Mouse (Mus musculus) gastrocnemius, postnatal 4 days (tissue): ENCODE data around the gene Cryaa. TPM values are rescaled to one million over a fixed set of nuclear protein-coding genes. Genes with fewer than 3 reads are reported as not detected.
"Not testable (repeated sequence)": the region's sequence is repeated elsewhere in the genome, so short reads cannot be mapped to it uniquely, and the experiment has no call there.

Experiments used
- DNase-seq, 2 experiments: peaks; one replicate each; pipeline ENCODE4 v3.0.0; 2021 to 2022; ENCODE audit warnings: low spot score in 2 of 2, mixed read lengths in 2 of 2
- total RNA-seq, 2 experiments: library from RNA; stranded (reverse); gene quantifications; 2 replicates each; pipeline ENCODE4 v1.2.3; 2021

Gene Cryaa
- total RNA-seq, 2 experiments from 2014 or later: not detected

DNA sequence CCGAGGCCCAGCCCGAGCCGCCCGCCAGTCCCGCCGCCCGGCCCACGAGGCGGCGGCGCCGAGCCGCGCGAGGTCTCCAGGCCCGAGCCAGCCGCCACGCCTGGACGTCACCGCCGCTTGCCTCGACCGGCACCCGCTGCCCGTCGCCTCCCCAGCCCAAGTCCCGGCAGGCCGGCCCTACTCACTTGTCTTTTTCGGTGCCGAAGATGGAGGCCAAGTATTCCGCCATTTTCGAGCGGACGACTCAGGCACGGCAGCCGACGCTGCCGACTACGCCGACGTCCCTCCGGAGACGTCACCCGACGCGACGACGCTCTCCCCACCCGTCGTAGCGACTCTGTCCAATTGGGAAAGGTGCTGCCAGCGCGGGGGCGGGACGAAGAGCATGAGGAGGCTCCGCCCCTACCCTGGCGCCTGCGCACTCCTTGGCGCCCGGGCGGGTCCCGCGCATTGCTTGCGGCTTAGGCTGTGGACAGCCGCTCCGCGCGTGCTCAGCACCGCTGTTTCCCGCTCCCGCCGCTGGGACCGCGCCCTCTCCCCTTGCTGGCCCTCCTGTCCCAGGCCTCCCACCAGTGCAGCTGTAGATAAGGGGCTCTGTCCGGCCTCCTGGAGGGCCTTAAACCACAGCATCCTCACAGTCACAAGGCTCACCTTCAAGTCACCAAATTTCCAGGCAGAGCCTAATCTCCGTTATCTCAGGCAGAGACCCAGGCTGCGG is 19.0 kb upstream of the Cryaa start, which contains the start of gene U2af1:
Gene U2af1 (minus strand): TSS at position 425 of the 718 bp plus-strand sequence.
- peak; percentile 98 to 99 for DNase-seq

DNA sequence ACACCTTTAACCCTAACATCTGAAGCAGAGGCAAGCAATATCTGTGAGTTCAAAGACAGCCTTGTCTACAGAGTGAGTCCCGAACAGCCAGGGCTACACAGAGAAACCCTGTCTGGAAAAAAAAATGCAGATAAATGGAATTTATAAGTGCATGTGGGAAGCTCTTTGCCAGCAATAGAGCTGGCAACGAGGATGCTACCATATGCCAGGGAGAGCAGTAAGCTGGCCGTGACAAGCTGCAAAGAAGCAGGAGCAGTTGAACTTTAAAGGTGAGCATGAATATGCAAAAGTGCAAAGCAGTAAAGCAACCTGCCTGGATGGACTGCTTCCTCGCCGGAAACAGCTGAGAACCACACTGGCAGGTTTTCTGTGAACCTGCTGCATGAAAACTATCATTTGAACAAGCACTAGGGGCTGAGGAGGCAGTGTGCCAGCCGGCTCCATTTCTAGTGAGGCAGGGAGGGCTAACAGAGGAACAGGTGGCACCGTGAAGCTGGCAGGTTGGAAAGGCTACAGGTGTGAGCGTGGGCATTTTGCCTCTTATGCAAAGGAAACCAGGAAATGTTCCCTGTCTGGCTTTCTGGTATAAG is 16.9 kb upstream of the Cryaa start:
- no peak for DNase-seq

DNA sequence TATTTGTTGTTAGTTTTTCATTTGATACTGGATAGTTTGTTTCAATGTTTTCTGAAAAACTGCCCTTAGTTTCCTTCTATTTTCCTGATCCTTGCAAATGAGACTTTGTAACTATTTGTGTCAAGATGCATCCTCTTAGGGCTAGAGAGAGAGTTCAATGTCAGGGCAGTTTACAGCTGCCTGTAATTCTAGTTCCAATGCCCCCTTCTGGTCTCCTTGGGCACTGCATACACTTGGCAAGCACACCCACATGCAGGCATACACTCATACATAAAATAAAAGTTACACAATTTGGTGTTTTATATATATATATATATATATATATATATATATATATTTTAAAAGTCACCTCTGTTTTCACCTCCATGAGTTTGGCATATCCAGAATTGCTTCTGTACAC is 14.8 kb upstream of the Cryaa start:
- DNase-seq: no peak

DNA sequence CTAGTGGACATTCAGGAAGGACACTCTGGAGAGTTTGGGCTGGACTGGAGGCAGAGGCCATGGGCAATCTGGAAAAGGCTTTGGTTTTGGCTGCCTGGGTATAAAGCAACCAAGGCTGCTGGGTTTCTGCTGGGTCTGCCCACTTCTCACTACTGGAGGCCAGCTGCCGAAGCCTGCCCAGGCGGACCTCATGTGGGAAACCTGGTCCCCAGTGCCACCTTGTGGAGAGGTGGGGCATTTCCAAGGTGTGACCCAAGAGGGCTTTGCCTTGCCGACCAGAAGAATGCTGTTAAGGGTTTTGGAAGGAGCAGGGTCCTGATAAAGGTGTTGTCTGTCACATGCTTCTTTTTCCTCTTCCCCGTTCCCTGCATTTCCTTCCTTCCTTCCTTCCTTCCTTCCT is 12.8 kb upstream of the Cryaa start:
- peak; percentile 48 to 72 for DNase-seq

- no peak for DNase-seq
Measured at GRCm38 (mm10) chr17:31668306-31668705, 9.3 kb upstream of the Cryaa start.

DNA sequence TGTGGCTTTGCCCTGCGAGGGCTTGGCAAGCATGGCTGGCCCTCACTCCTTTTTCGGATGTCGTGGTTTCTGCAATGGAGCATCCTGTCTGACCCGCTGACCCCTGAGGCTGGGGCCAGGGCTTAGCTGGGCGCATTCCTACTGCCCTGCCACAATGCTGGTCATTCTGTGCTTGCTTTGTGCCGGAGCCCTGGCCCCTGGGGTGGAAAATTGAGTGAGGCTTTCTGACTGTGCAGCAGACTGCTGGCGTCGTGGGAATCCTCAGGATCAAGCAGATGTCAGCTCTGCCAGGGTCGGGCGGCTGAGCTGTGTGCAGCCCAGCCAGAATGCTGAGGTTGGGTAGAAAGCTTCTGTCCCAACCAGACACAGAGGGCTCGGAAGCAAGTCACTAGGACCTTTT is 7.4 kb upstream of the Cryaa start:
- peak in 1 of 2 experiments; percentile 44 for DNase-seq

GRCm38 (mm10) chr17:31671698-31672097 is 5.9 kb upstream of the Cryaa start:
- no peak for DNase-seq

GRCm38 (mm10) chr17:31672279-31672678 is 5.3 kb upstream of the Cryaa start:
- no peak for DNase-seq

- no peak for DNase-seq
Measured at GRCm38 (mm10) chr17:31674426-31674825, 3.2 kb upstream of the Cryaa start.

GRCm38 (mm10) chr17:31680450-31680849 is 2.8 kb downstream of the Cryaa start:
- no peak for DNase-seq

DNA sequence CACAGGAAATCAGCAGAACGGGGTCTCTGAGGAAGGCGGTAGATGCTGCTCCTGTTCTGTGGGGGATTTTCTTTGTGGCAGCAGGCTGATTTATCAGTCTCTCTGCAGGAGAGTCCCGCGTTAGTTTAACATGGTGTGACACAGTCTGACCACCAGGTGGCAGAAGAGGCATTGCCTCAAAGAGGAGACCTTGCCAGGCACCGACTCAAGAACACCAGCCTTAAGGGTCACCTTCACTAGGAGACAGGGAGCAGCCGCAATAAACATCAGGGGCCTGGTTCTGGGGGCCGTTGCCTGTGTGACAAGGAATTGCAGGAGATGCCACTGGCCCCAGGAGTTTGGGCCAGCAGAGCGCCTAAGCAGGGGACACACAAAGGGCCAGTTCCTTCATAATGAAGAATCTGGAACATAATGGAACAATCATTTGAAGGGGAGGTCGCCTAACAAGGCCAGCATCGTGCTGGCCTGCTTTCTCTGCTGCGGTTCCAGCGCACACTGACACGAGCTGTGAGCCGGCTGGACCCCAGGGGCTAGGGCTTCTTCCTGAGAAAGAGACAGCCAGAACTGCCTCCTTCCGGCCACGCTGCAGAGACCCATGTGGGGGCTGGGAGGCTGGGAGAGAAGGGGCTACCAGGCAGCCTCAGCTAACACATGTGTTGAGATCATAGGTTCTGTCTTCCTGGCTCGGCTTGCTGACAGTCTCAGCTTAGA is 8.1 kb downstream of the Cryaa start:
- DNase-seq: peak; percentile 72 to 88

- peak in 1 of 2 experiments; percentile 50 for DNase-seq
Measured at GRCm38 (mm10) chr17:31686225-31686564, 8.6 kb downstream of the Cryaa start.

- no peak for DNase-seq
Measured at GRCm38 (mm10) chr17:31688112-31688511, 10.5 kb downstream of the Cryaa start.

DNA sequence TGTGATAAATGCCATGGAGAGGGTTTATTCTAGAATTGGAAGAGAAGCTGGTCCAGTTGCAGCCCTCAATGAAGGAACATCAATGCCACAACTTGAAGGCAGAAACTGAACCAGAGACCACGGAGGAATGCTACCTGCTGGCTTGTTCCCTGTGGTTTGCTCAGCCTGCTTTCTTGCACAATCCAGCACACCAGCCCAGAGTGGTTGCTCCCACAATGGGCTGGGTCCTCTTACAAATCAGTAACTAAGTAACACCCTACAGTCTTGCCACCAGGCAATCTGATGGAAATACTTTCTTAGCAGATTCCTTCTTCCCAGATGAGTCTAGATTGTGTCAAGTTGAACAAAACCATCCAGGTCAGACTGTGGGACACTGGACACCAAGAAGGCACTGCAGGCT is 12.0 kb downstream of the Cryaa start:
- no peak for DNase-seq

- DNase-seq: no peak
Measured at GRCm38 (mm10) chr17:31692918-31693317, 15.3 kb downstream of the Cryaa start.

DNA sequence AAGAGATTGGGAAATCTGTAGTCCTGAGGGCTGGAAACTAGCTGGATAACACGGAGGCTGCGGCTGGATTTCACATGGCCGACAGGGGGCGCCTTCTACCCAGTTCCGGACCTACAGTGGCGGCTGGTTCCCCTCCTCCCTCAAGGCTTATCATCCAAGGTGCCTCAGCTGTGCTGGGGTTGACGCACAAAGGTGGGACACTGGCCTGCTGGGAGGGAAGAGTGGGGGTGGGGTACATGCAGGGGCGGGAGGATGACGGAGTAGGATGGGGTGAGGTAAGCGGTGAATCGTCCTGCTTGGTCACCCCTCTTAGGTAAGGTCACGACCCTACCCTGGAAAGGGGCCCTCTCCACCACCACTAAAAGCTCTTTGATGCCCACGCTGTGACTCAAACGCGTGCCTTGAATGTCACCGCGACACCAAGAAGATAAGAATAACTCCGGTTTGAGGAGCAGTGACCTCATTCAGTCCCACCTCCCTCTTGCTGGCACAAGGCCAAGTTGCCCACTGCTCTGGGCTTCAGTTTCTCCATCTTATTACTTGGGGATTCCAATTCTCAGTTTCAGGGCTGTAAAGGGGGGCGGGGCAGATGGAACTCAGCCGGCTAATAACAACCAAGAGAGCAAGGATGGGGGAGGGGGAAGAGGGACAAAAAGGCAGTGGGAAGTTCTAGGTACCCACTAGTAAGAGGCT is 15.9 kb downstream of the Cryaa start:
- peak; percentile 64 to 80 for DNase-seq

- no peak for DNase-seq
Measured at GRCm38 (mm10) chr17:31694023-31694376, 16.4 kb downstream of the Cryaa start.

DNA sequence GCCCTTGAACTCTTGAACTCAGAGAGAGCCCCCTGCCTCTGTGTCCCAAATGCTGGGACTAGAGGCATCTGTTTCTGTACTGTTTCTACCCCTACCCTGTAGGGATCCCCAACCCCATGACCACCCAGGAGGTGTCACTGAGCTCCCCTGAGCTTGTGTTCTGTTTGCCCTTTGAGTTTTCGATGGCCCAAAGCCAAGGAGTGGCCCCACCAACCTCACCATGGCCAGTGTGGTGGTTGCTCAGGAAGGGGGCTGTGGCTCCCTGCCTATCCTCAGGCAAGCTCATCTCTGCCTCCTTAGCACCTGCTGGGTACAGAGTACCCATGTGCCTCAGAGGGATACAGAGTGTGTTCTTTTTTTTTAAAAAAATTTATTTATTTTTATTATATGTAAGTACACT is 17.3 kb downstream of the Cryaa start:
- no peak for DNase-seq

GRCm38 (mm10) chr17:31695356-31695755 is 17.7 kb downstream of the Cryaa start:
- not testable (repeated sequence) for DNase-seq

DNA sequence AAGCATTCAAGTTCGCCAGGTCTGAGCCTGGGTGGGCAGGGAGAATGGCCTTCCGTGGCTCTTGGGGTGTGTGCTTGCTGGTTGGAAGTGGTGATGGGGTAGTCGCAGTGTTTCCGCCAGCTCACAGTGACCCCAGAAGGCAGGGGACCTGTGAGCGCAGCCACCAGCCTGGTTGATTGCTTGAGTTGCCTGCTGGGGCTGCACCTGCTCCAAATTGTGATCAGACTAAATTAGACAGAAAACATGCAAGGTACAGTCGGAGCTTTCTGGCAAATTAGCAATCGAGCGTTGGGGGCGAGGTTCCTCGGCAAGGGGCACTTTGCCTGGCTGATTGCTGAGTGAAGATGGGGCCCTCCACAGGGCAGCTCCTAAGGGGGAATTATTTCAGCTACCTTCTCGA is 20.7 kb downstream of the Cryaa start:
- DNase-seq: no peak

- no peak for DNase-seq
Measured at GRCm38 (mm10) chr17:31703276-31703980, 25.8 kb downstream of the Cryaa start.
